Mouse (Mus musculus): ENCODE measurements at regions not wholly inside any gene's neighbourhood (a gene's known extent, or its start where the extent isn't known, plus 50 kb on each side); places are given as distances from the start of the nearest gene placed in this dataset.

DNA sequence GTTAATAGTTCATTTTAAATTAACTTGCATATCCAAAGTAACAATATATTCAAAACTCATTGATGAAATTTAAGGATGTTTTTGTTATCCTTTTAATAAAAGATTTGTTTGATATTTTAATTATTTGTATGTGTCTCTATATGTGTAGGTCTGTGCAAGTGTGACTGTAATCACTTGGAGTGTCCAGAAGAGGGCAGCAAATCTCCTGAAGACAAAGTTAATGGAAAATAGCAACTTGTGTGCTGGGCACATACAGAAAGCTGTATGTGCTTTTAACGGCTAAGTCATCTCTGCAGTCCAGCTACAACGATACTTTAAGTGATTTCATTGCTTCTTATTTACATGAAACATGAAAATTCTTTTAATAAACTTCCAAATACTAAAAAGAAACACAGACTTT, 993.3 kb upstream of the Cadm2 start:
- TF ChIP-seq CHD2 (IDR thresholded peaks at IDR 0.05; ENCODE audit: low read depth, low read length), result no peak
- TF ChIP-seq ZC3H11A (IDR thresholded peaks at IDR 0.05; ENCODE audit: borderline replicate concordance, low read depth, low read length), result peak; percentile 56; the same call in 1 of the 2 replicates
- no peak for TF ChIP-seq MAFK (IDR thresholded peaks at IDR 0.05; ENCODE audit: insufficient read depth, low read depth, low read length)
